Mouse (Mus musculus): Measurements from ENCODE around the gene Dusp1.

The Dusp1 gene

DNA sequence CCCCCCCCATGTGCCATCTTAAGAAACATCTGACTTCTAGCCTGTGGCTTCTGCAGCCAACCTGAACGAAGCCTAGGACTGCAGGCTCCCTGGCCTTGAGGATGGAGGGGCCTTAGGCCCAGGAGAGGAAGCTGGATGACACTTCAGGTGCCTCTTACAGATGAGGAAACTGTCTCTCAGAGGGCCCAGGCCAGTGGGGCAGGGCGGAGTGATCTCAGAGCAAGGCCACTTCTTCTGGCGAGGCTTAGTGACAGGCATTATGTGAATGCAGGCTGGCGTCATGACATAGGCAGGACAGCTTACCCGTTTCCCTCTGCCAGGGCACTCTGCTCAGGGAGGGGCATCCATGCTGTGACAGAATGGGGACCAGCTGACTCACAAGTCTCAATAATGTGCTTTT, 60.1 kb downstream of the Dusp1 start:
- DNase-seq (ENCODE audit: low spot score), result no peak

DNA sequence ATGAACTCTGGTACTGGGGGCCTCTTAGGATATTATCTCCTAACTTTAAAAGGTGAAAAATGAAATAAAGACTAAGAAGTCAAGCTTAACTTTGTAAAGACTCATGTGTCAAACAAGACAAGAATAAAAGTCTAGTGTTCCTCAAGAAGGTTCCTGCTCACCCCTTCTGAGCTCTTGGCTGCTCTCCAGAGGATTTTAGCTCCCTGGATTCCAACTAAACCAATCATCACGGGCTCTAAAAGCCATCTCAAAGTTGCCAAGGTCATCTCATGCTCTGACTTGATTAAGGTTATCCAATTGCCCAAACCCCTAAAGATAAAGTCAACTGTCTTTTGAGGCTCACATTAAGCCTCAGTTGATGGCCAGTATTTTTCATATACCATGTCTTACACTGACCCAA, 63.3 kb downstream of the Dusp1 start:
- no peak for DNase-seq (ENCODE audit: low spot score)

DNA sequence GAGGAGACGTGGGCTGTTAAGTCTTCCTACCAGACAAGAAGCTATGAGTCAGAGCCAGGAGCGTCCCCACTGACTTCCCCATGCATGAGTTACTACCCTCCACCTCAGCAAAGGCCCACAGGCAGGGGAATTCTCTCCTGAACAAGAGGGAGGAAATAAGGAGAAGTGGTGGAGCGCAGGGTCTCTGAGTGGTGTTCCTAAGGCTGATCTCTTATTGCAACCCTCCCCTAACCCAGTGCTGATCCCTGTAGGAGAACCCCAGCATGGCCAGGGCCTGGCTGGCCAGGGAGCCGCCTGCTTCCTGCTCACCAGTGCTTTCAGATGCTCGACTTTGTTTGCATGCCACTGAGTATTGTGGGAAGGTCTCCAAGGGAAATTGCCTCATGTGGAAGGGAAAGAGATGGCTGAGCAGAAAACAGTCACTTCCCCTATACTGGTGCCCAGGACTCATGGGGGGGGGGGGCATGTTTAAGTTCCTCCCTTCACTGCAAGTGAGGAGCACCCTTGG, 64.5 kb downstream of the Dusp1 start:
- no peak for DNase-seq (ENCODE audit: low spot score)

DNA sequence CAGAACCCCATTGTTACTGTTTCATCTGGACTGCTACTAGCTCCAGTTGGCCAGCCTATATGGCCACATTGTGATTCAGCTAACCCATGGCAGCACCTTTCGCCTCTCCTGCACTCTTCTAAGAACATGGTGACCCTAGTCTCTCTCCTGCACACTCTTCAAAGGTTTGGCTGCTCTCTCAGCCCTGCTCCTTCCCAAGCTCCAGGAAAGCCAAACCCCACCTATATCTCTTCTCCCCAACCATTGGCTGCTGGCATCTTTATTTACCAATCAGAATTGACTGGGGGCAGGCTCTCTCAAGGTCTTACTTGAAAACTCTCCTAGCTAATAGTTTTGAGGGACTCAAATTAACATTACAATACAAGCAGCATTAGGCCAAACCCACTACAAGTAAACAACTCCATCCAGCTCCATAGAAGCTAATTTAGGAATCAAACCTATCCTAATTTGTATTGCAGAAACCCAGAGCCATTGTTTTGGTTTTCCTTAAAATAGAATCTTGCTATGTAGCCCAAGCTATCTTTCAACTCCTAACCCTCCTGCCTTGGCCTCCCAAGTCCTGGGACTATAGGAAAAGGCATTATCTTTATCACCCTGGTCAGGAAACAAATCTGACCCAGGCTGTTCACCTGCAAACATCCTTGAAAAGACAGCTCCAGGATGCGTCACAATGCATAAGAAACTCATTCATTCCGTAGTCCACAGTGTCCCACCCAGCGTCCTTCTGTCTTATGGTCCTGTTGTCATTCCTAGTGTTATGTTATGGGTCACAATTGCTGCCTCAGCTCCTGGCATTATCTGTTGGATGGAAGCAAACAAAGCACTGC, 67.1 kb downstream of the Dusp1 start:
- DNase-seq (ENCODE audit: low spot score), result no peak

DNA sequence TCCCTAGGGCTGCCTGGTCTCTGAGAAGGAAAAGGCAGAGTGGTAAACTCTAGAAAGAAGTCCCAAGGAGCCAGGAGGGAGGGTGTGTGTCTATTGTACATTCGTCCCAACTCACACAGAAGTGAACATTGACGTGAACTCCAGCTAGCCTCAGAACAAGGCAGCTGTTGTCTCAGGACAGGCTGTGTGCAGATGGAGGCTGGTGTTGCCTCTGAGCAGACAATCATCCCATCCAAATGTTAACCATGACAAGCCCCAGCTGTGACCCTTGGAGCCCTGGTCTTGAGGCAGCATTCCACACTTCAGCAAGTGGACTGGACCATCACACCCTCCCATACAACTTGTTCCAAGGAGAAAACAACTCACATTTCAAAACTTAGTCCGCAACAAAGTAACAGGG, 69.7 kb downstream of the Dusp1 start:
- DNase-seq (ENCODE audit: low spot score), result no peak

DNA sequence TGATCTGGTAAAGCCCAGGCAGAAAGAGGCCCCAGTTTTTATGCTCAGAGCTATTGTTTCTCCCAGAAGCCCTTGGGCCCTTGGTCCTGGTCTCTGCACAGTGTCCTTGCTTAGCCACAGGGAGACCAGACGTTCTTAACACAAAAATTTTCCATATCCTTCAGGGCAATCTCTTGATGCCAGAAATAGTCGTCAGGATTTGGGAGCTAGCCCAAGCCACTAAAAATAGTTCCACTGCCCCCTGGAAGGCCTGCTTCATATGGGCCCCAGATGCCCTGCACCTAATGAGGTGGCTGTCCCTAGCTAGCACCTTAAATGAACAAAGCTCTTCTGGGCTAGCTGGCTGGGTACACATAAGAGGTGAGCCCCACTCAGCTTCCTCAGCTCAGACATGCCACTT, 71.0 kb downstream of the Dusp1 start:
- DNase-seq (ENCODE audit: low spot score), result no peak

DNA sequence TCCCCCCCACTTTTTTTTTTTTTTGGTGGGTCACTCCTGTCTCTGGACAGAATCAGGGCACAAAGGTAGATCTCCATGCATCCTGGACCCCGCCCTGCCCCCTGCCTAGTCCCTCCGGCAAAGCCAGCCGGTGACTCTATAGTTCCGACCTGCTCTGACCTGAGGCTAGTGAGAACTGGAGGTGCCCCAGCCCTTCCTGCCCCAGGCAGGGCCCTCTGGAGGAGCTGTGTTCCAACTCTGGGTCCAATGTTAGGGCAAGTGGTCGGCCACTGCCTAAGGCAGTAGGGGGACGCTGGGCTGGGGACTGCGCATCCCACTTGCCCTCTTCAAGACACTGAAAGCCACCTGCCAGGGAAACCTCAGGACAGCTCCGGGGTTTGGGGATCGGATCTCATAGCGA, 71.9 kb downstream of the Dusp1 start:
- no peak for DNase-seq (ENCODE audit: low spot score)

DNA sequence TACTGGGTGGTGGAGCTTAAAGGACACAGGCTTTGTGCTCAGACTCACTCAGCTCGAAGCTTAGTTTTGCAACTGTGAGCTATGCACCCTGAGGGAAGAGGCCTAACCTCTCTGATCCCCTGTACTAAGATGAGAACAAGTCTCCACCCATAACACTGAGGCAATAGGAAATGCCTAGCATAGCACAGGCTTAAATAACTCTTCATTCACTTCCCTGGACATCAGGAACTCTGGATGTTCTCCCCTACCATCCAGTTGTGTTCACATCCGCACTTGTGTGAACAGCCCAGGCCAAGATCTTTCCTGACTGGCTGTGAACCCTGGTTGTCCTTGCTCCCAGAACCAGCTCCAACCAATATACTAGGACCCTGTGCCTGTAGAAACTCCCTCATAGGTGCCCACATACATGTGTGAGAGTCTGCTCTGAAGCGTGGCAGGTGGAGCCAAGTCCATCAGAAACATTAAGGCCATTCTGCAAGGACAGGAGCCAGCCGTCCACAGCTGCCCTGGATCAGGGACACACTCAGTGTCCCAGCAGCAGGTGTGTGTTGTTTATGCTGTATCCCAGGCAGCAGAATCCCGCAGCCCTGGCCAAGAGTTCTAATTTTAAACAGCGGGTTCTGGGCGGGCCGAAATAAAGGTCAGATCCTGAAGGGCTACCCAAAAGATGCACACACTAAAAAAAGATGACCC, 73.1 kb downstream of the Dusp1 start:
- no peak for DNase-seq (ENCODE audit: low spot score)

DNA sequence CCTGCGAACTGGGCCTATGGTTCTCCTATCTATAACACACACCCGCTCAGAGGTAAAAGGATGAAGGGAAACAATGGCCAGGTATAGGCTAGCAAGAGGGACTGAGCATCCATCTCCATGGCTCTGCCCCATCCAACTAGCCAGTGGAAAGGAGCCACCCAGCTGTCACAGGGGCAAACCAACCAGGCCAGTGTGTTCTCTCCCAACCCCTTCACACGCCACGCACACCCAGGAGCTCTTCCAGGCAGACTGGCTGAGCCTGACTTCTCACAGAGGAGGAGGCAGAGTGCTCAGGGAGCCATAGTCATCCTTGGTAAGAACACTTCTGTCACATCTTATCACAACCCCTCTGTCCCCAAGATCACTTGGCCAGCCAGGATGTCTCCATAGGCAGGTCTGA, 74.0 kb downstream of the Dusp1 start:
- no peak for DNase-seq (ENCODE audit: low spot score)

DNA sequence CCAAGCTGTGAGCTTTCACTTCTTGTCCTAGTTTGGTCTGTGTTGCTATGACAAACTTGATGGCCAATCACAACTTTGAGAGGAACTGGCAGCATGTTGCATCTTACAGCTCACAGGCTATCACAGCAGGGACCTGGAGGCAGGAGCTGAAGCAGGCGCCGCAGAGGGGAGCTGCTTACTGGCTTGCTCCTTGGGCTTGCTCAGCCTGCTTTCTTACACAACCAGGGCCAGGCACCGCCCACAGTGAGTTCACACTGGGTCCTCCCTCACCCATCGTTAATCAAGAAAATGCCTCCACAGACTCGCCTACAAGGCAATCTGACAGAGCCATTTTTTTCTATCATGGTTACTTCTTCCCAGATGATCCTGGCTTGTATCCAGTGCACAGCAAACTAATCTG, 74.7 kb downstream of the Dusp1 start:
- DNase-seq (ENCODE audit: low spot score), result no peak

DNA sequence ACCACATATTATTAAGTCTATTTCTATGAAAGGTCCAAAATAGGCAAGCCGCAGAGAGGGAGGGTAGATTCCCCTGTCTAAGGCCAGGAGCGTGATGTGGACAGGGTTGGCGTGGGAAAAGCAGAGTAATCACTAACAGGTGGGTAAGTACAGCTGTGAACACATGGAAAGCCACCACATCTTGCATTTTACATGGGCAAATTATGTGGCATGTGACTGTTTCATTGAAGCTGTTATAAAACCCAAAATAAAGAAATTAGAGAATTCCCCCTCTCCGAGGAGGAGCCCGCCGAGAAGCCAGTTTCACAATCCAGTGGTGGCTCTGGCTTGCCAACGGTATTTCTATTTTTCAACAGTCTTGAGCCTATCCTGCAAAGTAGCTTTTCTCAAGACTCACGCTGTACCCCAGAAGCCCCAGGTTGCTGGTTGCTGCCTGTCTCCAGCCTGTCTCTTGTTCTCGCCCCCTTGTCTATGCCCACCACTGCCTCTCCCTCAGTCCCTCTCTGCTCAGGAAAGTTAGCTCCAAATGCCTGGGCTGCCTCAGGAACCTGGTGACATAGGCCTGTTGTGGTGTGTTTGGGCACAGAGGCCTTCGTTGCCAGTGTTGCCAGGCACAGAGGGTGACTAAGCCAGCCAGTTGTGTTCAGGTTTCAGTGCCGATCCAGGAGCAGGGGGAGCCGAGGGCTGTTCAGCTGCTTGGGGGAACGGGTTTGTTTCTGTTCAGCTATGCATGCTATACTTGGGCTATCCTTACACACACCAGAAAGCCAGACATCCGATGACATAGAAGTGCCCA, 77.1 kb downstream of the Dusp1 start:
- DNase-seq (ENCODE audit: low spot score), result no peak

DNA sequence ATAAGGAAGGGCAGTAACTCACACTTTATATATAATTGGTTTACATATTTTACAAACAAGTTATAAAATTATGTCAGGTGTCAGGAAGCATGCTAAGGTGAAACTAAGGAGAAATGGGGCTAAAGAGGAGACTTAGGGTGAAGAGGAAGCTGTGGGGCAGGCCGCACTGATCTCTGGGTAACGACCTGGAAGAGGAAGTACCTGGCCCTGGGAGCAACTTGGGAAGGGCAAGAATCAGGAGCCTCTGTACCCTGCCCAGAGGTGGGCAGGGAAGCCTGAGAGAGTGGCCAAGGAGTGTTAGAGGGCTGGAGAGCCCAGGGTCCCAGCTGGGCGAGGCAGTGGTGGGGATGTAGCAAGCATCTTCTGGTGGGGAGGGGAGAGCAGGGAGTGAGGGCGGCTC, 81.0 kb downstream of the Dusp1 start:
- DNase-seq (ENCODE audit: low spot score), result no peak

DNA sequence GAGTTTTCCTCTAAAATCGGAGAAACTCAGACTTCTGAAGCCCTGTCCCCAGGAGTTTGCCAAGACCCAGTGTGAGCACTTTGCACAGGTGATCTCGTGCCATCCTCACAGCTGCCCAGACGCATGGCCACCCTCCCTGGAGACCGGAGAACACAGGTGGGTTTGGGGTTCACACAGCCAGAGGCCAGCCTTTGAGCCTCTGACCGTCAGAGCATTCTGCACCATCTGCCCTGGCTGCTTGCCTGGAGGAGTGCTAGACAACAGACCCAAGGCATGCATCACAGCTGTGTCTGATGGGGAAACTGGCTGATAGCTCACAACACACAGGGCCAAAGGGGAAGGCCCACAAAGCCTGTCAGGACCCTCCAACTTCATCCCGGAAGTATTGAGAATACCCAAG, 82.3 kb downstream of the Dusp1 start:
- no peak for DNase-seq (ENCODE audit: low spot score)

DNA sequence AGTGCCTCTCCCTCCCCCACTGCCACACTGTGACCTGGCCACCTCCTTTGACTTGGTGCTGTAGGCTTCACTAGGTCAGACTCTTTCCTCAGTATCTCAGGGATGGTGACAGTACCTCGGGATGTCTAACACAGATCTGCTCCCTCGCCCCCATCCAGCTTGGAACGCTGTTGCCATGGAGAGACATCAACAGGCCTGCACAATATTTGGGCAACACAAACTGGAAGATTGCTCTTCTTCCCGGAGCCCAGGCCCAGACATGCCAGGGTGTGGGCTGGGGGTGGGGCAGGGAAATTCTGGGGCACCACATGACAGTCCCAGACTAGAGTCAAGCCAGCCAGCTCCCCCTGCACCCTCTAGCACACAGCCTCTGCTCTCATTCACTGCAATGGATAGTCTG, 83.3 kb downstream of the Dusp1 start:
- DNase-seq (ENCODE audit: low spot score), result no peak

DNA sequence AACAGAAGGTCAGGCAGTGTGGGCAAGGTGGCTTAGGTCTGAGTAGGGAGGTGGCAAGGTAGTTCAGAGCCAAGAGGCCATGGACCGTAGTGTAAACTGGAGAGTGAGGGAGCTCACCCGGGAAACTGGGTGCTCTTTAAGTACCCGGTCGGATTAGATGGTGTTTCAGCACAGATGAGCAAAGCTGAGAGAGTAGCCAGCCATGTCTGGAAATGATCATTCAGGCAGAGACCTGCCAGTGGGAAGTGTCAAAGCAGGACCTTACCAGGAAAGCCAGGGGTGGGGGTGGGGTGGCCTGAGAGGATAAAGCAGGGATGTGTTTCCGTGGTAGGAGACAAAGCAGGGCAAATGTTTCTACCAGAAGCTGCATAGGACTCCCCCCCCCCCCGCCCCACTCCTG, 85.1 kb downstream of the Dusp1 start:
- DNase-seq (ENCODE audit: low spot score), result no peak

DNA sequence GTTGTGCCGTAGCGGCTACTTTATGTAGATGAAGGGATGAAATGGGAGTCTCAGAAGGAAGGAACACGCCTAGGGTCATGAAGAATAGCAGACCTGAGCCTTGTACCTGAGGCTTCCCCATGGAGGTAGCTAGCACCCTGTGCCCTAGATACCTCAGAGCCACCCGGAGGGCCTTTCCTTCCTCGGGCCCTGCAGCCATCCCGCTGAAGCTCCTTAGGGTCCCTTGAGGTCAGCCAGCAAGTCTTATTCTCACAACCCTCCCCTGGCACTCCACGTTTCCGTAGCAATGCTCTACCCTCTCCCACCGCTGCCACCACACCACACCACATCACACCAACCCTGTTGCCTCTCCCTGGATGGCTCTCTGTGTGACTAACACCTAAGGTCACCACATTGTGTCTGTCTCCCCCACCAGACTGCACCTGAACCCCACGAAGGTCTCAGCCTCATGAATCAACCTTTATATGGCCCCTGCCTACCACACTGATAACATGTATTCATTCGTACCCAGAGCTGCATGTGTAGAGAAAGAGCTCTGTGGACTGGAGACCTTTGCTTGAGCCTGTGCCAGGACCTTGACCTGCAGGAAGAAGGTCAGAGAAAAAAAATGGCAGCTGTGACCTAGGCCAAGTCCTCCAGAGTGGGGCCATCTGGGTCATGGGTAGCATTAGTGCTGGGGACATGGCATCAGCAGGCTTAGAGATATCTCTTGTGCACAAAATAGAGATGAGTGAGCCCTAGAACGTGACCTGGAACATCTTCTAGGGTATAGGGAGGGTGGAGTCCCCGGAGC, 93.6 kb downstream of the Dusp1 start:
- DNase-seq (ENCODE audit: low spot score), result no peak

DNA sequence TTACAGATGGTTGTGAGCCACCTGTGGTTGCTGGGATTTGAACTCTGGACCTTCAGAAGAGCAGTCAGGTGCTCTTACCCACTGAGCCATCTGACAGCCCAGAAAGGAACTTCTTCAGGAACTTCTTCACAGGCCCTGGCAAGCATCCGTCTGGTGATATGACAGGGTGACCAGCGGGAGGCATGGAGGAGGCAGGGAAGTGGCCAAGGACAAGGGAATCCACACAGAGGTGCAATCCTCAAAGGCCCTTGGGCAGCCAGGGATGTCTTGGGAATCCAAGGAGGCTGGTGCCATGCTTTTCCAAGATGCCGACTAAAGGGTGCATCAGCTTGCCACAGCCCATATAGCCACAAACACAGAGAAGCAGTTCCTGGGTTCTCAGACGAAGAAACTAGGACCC, 94.3 kb downstream of the Dusp1 start:
- no peak for DNase-seq (ENCODE audit: low spot score)

DNA sequence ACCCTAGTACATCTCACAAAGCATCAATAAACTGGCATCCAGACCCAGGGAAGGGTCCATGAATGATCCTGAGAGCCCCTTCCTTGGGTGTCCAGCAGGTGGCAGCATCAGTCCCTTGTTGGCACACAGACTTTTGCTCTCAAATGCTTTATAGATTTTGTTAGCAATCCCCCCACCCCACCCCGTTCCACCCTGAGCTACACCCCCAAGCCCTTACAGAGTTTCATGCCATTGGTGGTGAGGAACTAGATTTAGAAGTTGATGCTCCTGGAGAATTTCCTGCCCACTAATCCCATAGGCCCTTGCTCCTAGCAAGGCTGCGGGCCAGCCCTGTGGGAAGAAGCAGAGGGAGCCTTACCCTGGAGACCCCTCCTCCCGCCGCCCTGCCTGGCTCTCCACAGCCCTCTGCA, 95.2 kb downstream of the Dusp1 start:
- peak; percentile 82 for DNase-seq (ENCODE audit: low spot score)

DNA sequence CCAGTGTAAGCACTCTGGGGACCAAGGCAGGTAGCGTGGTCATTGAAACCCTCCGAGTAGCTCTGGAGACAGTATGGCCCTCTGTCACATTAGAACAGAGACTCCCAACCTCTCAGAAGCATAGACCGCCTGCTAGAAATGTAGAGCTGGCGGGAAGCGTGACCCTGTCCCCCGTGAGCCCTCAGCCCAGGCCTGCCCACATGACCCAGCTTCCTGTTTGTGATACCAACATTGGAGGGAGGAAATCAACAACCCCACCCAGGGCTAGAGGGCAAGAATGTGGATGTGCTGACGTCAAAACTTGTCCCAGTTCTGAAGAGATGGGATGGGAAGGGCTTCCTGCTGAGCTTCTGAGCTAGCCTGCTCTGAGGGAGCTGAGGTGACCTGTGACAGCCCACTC, 97.0 kb downstream of the Dusp1 start:
- DNase-seq (ENCODE audit: low spot score), result peak; percentile 38

DNA sequence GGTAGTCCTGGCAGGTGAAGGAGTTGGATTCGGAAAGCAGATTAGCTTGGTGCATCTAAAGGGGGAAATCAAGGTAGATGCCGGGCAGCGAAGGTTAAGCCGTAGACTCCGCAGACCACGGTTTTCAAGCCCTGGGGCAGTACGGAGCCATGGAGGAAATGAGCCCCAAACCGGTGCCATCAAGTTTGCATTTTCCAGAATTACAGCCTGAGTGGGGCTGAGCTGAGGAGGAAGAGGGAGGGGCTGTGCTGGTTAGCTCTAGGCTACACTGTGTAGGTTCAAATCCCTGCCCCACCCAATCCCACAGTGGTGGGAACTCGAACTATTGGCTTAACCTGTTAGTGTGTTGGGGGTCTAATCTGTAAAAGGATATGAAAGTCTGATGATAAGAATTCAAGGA, 97.4 kb downstream of the Dusp1 start:
- DNase-seq (ENCODE audit: low spot score), result no peak

DNA sequence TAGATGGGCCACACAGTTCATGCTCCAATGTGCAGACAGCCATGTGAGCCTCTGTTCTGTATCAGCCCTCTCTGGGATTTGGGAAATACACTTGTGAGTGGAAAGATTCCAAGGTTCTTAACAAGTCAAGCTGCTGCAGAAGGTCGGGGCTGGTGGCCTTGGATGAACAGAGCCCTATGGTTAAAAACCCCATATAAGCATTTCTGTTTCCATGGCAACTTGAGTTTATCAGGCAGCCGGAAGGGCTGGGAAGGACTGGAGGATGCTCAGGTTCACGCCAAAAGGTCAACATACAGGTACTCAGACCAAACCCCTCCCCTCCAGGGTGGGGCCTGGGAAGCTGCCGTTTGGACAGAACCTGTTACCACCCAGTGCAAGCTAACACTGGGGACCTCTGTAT, 97.9 kb downstream of the Dusp1 start:
- no peak for DNase-seq (ENCODE audit: low spot score)

DNA sequence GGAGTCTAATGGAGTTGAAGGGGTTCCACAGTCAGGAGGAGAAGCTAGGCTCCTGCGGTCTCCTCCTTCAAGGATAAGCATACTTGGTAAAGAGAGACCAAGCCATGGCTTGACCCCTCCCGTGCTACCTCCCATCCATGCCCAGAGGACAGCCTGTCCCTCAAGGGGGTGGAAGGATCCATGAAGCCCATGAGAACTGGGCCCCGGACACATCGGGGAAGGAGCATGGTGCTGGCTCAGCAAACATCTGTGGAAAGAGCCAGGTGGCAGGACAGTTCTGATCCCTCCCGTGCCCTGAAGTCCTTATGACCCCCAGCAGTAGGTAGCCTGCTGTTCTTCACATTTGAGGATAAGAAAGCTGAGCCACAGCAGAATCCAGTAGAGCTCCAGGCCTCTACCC, 98.5 kb downstream of the Dusp1 start:
- DNase-seq (ENCODE audit: low spot score), result no peak
